Mouse (Mus musculus) forebrain, embryonic 15.5 days (tissue): Measurements from ENCODE around the gene Tspan6. TPM values are rescaled to one million over a fixed set of nuclear protein-coding genes. Genes with fewer than 3 reads are reported as not detected.
A peak's percentile ranks its signal among the peaks of the same experiment; 100 is the strongest.

Source experiments
- ATAC-seq: fragments of 200-750 bp; cut with Nextera tagmentation; replicated peaks from 2 replicates; pipeline ENCODE4 v1.8.0; 2017; ENCODE audit warnings: mild to moderate bottlenecking, moderate TSS enrichment, moderate library complexity
- H3K27ac ChIP-seq: fragments of 300-500 bp; sonication (generic); replicated peaks from 2 replicates; pipeline ENCODE4 v1.5.1; 2015; ENCODE audit warnings: mild to moderate bottlenecking, inconsistent platforms
- H3K27me3 ChIP-seq: fragments of 300-500 bp; sonication (generic); 2 replicates; pipeline ENCODE4 v1.6.1; 2015; ENCODE audit warnings: inconsistent platforms
- H3K36me3 ChIP-seq: fragments of 300-500 bp; sonication (generic); 2 replicates; pipeline ENCODE4 v1.6.1; 2015; ENCODE audit warnings: mild to moderate bottlenecking, inconsistent platforms
- H3K4me1 ChIP-seq: fragments of 300-500 bp; sonication (generic); 2 replicates; pipeline ENCODE4 v1.6.1; 2015; ENCODE audit warnings: inconsistent platforms
- H3K4me2 ChIP-seq: fragments of 300-500 bp; sonication (generic); replicated peaks from 2 replicates; pipeline ENCODE4 v1.6.1; 2015; ENCODE audit warnings: mild to moderate bottlenecking, inconsistent platforms
- H3K4me3 ChIP-seq: fragments of 300-500 bp; sonication (generic); 2 replicates; pipeline ENCODE4 v1.5.1; 2015; ENCODE audit warnings: mild to moderate bottlenecking, inconsistent platforms
- H3K9ac ChIP-seq: fragments of 300-500 bp; sonication (generic); replicated peaks from 2 replicates; pipeline ENCODE4 v1.6.1; 2015; ENCODE audit warnings: mild to moderate bottlenecking, inconsistent platforms
- H3K9me3 ChIP-seq: fragments of 300-500 bp; sonication (generic); 2 replicates; pipeline ENCODE4 v1.6.1; 2016; ENCODE audit warnings: inconsistent platforms
- WGBS: fragments of 180-500 bp; shearing (Covaris S2); methylation state at CpG from one replicate; pipeline ENCODE4 v1.1.7; 2015; ENCODE audit warnings: mixed read lengths; 5-methylcytosine and 5-hydroxymethylcytosine counted together
- polyA plus RNA-seq: library from polyadenylated mRNA; unstranded; fragments of >200 nt; fragmentation: Nextera tagmentation; extraction: Ambion mirVana; gene quantifications from 2 replicates; pipeline ENCODE4 v1.2.1, GENCODE M21; 2015

Tspan6 gene
- 217 and 232 TPM in 2 replicates for polyA plus RNA-seq

DNA sequence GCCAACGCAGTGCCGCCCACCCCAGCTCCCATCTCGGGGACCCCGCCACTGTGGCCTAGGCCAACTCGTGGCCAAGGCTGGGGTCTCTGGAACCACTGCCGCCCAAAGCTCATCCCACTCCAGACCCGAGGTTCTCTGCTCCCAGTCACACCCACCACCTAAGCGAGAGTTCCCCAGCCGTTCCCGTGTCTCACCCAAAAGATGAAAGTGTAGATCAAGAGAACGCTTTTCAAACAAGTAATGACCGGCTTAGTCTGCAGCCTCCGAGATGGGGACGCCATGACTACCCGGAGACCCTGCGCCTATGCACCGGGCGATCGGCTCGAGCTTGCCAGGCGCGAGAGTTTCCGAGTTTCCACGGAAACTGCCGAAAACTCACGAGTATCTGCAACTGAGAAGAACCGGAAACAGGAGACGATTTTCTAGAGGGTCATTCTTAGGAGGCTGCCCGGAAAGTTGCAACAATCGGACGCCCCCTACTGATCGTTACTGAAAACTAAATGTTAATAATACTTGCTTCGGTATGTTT, at the start of gene Tspan6:
TSS of gene Tspan6 (minus strand) at position 416 of the 529 bp plus-strand sequence.
- peak; percentile 98 for ATAC-seq

GRCm38 (mm10) chrX:133947427-133947826, 49.2 kb upstream of the Tspan6 start:
- Histone ChIP-seq H3K27ac (no peak overlapping the region), H3K9me3 (no peaks in the 10 kb centered on the region), H3K4me2 (no peak overlapping the region), H3K27me3 (0 out of 2 replicates have a peak, but pooled peaks cover 2% of the 10 kb centered on the region), H3K36me3 (no peaks in the 10 kb centered on the region), H3K9ac (no peak overlapping the region), H3K4me1 (no peaks in the 10 kb centered on the region), H3K4me3 (no peak overlapping the region)
- 29% methylated on average over 3 of the region's 3 CpGs for WGBS
- peak; percentile 67 for ATAC-seq

More for the DNA sequence above, at the start of gene Tspan6:
- H3K4me3 ChIP-seq = peak within 1 kb of the TSS; percentile 61
- H3K9me3 ChIP-seq = no peaks in the 10 kb centered on the region
- peak within 1 kb of the TSS; percentile 83 for H3K27ac ChIP-seq
- peak within 1 kb of the TSS; percentile 44 for H3K4me2 ChIP-seq
- peaks cover 4% of the 10 kb centered on the region; the same call in 1 of the 2 replicates for H3K36me3 ChIP-seq
- peaks cover 3% of the 10 kb centered on the region; the same call in 1 of the 2 replicates for H3K4me1 ChIP-seq
- H3K9ac ChIP-seq = peak within 1 kb of the TSS; percentile 75
- no peaks in the 10 kb centered on the region for H3K27me3 ChIP-seq
- 24% methylated on average over 33 of the region's 33 CpGs for WGBS

- ATAC-seq = no peak
- no peaks in the 10 kb centered on the region for H3K36me3 ChIP-seq
- no peak overlapping the region for H3K4me3 ChIP-seq
- H3K9ac ChIP-seq = no peak overlapping the region
- no peak overlapping the region for H3K4me2 ChIP-seq
- H3K27me3 ChIP-seq = no peaks in the 10 kb centered on the region
- no peaks in the 10 kb centered on the region for H3K4me1 ChIP-seq
- no peaks in the 10 kb centered on the region for H3K9me3 ChIP-seq
- no peak overlapping the region for H3K27ac ChIP-seq
- WGBS = 15% methylated on average over 1 of the region's 1 CpGs
Measured at GRCm38 (mm10) chrX:133939561-133939960, 41.3 kb upstream of the Tspan6 start.

DNA sequence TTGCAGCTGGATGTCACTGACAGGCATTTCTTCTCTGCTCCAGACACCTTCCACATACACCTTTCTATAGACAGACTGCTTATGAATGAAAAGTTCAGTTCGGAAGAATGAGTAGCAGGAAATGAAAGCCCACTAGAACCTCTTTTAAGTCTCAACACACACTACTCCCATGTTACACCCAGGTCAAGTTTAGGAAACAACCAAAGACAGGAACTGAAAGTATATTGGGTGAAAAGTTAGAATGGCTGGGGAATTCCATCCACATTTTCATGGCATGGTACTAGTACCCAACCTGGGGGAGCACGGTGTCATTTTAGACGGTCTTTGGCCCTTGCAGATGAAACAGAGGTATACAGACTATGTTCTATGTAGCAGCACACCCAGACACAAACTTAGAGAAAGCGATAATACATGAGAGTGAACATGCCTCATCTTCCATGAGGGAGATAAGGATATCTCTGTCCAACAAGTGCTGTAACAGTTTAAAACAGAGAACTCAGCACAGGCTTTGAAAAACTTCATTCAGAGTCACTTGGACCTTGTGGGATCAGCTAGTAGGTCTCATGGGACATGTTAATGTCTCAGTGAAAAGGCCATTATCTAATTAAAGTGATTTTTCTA, 38.5 kb upstream of the Tspan6 start:
- no peak for ATAC-seq
- 86% methylated on average over 4 of the region's 4 CpGs for WGBS

DNA sequence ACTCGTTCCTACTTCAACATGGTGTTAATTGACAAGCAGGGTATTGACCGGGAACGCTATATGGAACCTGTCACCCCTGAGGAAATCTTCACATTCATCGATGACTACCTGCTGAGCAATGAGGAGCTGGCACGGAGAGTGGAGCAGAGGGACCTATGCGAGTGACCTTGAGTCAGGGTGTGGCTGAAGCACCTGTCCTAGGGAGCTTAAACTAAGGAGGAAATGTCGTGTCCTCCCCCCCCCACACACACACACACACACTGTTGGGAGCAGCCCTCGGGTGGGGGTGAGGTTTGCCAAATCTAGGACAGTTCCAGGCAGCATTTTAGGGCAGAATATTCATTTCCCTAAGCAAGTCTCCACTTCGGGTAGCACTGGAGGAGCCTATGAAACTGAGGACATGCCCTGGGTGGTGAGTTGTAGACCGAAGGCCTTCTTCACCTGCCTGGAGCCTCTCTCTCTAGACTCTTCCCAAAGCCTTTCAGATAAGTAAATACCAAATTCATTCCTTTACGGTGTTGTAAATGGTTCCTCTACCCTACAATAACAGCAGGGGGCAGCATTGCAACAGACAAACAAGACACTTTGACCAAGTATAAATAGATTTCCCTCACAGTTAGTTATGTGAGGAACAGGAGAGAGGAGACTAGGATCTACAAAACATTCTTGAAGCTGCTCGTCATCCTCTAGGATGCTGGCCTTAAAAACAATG, 33.2 kb upstream of the Tspan6 start:
- Histone ChIP-seq H3K9ac (no peak overlapping the region), H3K9me3 (no peaks in the 10 kb centered on the region), H3K4me2 (no peak overlapping the region), H3K27me3 (no peaks in the 10 kb centered on the region), H3K4me3 (no peak overlapping the region), H3K4me1 (no peaks in the 10 kb centered on the region), H3K36me3 (no peaks in the 10 kb centered on the region), H3K27ac (no peak overlapping the region)
- ATAC-seq = no peak
- WGBS = 67% methylated on average over 12 of the region's 12 CpGs

More for the DNA sequence above, 38.5 kb upstream of the Tspan6 start:
- Histone ChIP-seq H3K4me2 (no peak overlapping the region), H3K27me3 (no peaks in the 10 kb centered on the region), H3K36me3 (no peaks in the 10 kb centered on the region), H3K27ac (no peak overlapping the region), H3K9ac (no peak overlapping the region), H3K9me3 (no peaks in the 10 kb centered on the region), H3K4me1 (no peaks in the 10 kb centered on the region), H3K4me3 (no peak overlapping the region)

DNA sequence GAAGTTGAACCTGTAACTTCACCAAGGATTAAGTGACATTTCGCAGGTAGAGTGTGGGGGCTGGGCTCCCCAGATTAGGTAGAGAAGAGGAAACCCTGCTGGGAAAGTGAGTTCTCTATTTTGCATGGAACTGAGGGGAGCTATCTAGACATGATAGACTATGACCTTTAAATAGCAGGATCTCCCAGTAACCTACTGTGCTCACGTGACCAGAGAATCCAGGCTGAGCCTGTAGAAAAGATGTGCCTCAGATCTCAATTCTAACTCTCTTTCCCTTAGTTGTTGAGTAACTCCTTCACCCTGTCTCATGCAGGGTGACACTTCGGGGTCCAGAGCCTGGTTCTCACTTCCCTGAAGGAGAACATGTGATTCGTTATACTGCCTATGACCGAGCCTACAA, 28.5 kb upstream of the Tspan6 start:
- H3K4me1 ChIP-seq = no peaks in the 10 kb centered on the region
- H3K27me3 ChIP-seq = no peaks in the 10 kb centered on the region
- H3K4me2 ChIP-seq = no peak overlapping the region
- no peak overlapping the region for H3K9ac ChIP-seq
- no peaks in the 10 kb centered on the region for H3K9me3 ChIP-seq
- 79% methylated on average over 5 of the region's 5 CpGs for WGBS
- no peak for ATAC-seq
- no peak overlapping the region for H3K4me3 ChIP-seq
- no peaks in the 10 kb centered on the region for H3K36me3 ChIP-seq
- no peak overlapping the region for H3K27ac ChIP-seq

GRCm38 (mm10) chrX:133921187-133921586, 23.0 kb upstream of the Tspan6 start:
- Histone ChIP-seq H3K4me3 (no peak overlapping the region), H3K36me3 (no peaks in the 10 kb centered on the region), H3K4me1 (no peaks in the 10 kb centered on the region), H3K27me3 (no peaks in the 10 kb centered on the region), H3K9ac (no peak overlapping the region), H3K4me2 (no peak overlapping the region), H3K9me3 (no peaks in the 10 kb centered on the region), H3K27ac (no peak overlapping the region)
- WGBS = 70% methylated on average over 4 of the region's 4 CpGs
- no peak for ATAC-seq

DNA sequence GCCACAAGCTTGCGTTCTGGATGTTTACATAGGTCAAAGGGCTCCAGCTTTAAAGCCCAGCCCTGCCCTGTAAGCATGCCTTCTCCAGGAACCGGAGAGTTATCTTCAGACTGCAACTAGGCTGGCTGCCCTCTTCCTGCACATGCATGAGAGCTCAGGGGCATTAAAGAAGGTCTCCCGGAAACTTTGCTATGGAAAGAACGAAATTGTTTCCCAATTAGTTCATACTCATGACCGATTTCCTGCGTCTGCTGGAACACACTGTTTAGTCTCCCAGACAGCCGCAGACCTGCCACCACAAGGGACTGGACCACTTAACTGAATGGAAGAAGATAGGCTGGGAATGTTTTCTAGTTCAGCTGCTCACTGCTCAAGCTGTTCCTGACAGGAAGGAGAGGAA, 16.0 kb upstream of the Tspan6 start:
- no peak overlapping the region for H3K9ac ChIP-seq
- no peaks in the 10 kb centered on the region for H3K27me3 ChIP-seq
- H3K4me1 ChIP-seq = no peaks in the 10 kb centered on the region
- WGBS = 79% methylated on average over 7 of the region's 7 CpGs
- no peaks in the 10 kb centered on the region for H3K36me3 ChIP-seq
- no peak overlapping the region for H3K4me3 ChIP-seq
- no peak for ATAC-seq
- no peak overlapping the region for H3K27ac ChIP-seq
- no peak overlapping the region for H3K4me2 ChIP-seq
- H3K9me3 ChIP-seq = no peaks in the 10 kb centered on the region

DNA sequence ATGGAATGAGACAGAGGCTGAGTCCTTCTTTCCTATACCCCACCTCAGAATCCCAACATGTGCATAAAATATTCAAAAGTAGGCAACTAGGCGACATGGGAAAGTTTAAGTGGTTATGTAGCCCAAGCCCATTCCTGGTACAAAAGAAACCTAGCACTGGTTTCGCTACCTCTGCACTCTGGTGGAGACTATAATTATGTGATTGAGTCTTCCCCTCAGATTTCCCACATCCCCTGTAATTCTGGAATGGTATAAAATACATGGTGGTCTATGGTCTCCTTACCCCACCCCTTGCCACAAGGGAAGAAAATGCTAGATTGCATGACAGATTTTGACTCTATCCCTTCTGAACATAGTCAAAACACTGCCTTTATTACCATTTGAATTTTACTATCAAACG, 14.8 kb upstream of the Tspan6 start:
- Histone ChIP-seq H3K4me1 (no peaks in the 10 kb centered on the region), H3K4me3 (no peak overlapping the region), H3K9me3 (no peaks in the 10 kb centered on the region), H3K9ac (no peak overlapping the region), H3K27me3 (no peaks in the 10 kb centered on the region), H3K4me2 (no peak overlapping the region), H3K27ac (no peak overlapping the region), H3K36me3 (no peaks in the 10 kb centered on the region)
- no peak for ATAC-seq
- WGBS = 81% methylated on average over 3 of the region's 3 CpGs

- Histone ChIP-seq H3K4me3 (no peak overlapping the region), H3K36me3 (no peaks in the 10 kb centered on the region), H3K9me3 (no peaks in the 10 kb centered on the region), H3K27ac (no peak overlapping the region), H3K4me2 (no peak overlapping the region), H3K9ac (no peak overlapping the region), H3K27me3 (no peaks in the 10 kb centered on the region), H3K4me1 (no peaks in the 10 kb centered on the region)
- ATAC-seq = no peak
- WGBS = 30% methylated on average over 10 of the region's 10 CpGs
Measured at GRCm38 (mm10) chrX:133911397-133912103, 13.3 kb upstream of the Tspan6 start.

DNA sequence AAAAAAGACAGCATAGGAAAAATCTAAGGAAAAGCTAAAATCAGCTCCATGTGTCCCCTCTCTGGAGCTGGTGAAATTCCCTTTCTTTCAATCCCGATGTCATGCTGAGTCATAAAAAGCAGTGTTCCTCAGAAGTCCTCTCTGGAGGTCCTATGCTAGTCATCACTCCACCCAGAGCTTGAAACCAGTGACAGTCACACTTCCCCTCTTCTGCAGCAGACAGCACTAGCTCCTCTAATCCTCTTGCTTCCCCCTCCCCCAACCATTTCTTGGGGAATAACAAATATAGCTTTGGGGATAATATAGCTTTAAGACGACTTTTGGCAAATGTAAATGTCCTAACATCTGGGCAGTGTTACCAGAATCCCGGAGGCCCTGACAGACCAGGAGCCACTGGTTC, 10.0 kb upstream of the Tspan6 start, which contains the start of gene Srpx2:
TSS of gene Srpx2 (plus strand) at position 166 of the 400 bp plus-strand sequence.
- H3K27ac ChIP-seq = no peak within 1 kb of the TSS
- H3K9ac ChIP-seq = no peak within 1 kb of the TSS
- H3K36me3 ChIP-seq = no peaks in the 10 kb centered on the region
- no peak within 1 kb of the TSS for H3K4me2 ChIP-seq
- no peak within 1 kb of the TSS for H3K4me3 ChIP-seq
- H3K4me1 ChIP-seq = no peaks in the 10 kb centered on the region
- no peak for ATAC-seq
- 56% methylated on average over 3 of the region's 3 CpGs for WGBS
- H3K27me3 ChIP-seq = no peaks in the 10 kb centered on the region
- H3K9me3 ChIP-seq = no peaks in the 10 kb centered on the region

DNA sequence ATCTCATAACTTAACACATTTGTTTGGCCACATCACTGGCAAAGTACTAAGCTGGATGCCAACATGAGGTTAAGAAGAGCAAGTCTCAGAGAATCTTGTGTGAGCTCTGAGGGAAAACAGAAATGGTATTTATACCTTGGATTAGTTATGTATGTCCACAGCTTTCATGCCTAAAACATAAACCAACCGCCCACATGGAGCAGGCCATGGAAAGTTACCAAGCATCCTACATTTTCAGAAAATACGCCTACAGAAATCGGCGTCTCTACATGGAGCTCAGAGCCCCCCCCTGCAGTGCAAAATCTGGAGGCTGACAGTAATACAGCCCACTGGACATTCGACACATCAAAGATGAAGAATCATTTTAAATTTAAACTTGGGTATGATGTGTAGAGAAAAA, 10.1 kb downstream of the Tspan6 start:
- ATAC-seq = no peak
- Histone ChIP-seq H3K4me3 (no peak overlapping the region), H3K9ac (no peak overlapping the region), H3K27me3 (no peaks in the 10 kb centered on the region), H3K36me3 (no peaks in the 10 kb centered on the region), H3K4me2 (no peak overlapping the region), H3K9me3 (no peaks in the 10 kb centered on the region), H3K4me1 (no peaks in the 10 kb centered on the region), H3K27ac (no peak overlapping the region)
- WGBS = 92% methylated on average over 5 of the region's 5 CpGs
